Mouse (Mus musculus) limb, embryonic 12.5 days (tissue): ENCODE measurements around the gene Ttc34. TPM values are rescaled to one million over a fixed set of nuclear protein-coding genes. Genes with fewer than 3 reads are reported as not detected.

Source experiments
- ATAC-seq: fragments of 200-750 bp; cut with Nextera tagmentation; 2 replicates; pipeline ENCODE4 v1.8.0; 2017; ENCODE audit warnings: low read depth, moderate TSS enrichment; ENCODE audit not compliant: insufficient number of reproducible peaks, insufficient read depth, low FRiP score, low TSS enrichment
- H3K27ac ChIP-seq: fragments of 300-500 bp; sonication (generic); 2 replicates; pipeline ENCODE4 v1.5.1; 2016; ENCODE audit warnings: mild to moderate bottlenecking, moderate library complexity
- H3K27me3 ChIP-seq: fragments of 300-500 bp; sonication (generic); 2 replicates; pipeline ENCODE4 v1.6.1; 2016; ENCODE audit warnings: mild to moderate bottlenecking, moderate library complexity
- H3K36me3 ChIP-seq: fragments of 300-500 bp; sonication (generic); 2 replicates; pipeline ENCODE4 v1.6.1; 2016; ENCODE audit warnings: mild to moderate bottlenecking, moderate library complexity
- H3K4me1 ChIP-seq: fragments of 300-500 bp; sonication (generic); replicated peaks from 2 replicates; pipeline ENCODE4 v1.6.1; 2016
- H3K4me2 ChIP-seq: fragments of 300-500 bp; sonication (generic); 2 replicates; pipeline ENCODE4 v1.6.1; 2016; ENCODE audit warnings: mild to moderate bottlenecking, moderate library complexity
- H3K4me3 ChIP-seq: fragments of 300-500 bp; sonication (generic); replicated peaks from 2 replicates; pipeline ENCODE4 v1.5.1; 2016; ENCODE audit warnings: mild to moderate bottlenecking
- H3K9ac ChIP-seq: fragments of 300-500 bp; sonication (generic); replicated peaks from 2 replicates; pipeline ENCODE4 v1.6.1; 2016; ENCODE audit warnings: mild to moderate bottlenecking, moderate library complexity
- H3K9me3 ChIP-seq: fragments of 300-500 bp; sonication (generic); 2 replicates; pipeline ENCODE4 v1.6.1; 2016; ENCODE audit warnings: mild to moderate bottlenecking, moderate library complexity
- WGBS: fragments of 180-500 bp; shearing (Covaris S2); methylation state at CpG from one replicate; pipeline ENCODE4 v1.1.7; 2016; 5-methylcytosine and 5-hydroxymethylcytosine counted together
- polyA plus RNA-seq: library from polyadenylated mRNA; unstranded; fragments of >200 nt; fragmentation: Nextera tagmentation; extraction: Ambion mirVana; gene quantifications from 2 replicates; pipeline ENCODE4 v1.2.1, GENCODE M21; 2016

Ttc34 gene
- polyA plus RNA-seq: 0.23 and 0.54 TPM in 2 replicates

GRCm38 (mm10) chr4:154837170-154837569, at the start of gene Ttc34:
Ttc34 (plus strand) TSS chr4:154837459.
- 74% methylated on average over 2 of the region's 2 CpGs for WGBS
- peak; percentile 26; the same call in 1 of the 2 replicates for ATAC-seq
- Histone ChIP-seq H3K27me3 (peaks cover 11% of the 10 kb centered on the region), H3K9me3 (no peaks in the 10 kb centered on the region), H3K4me3 (no peak within 1 kb of the TSS), H3K36me3 (no peaks in the 10 kb centered on the region), H3K9ac (no peak within 1 kb of the TSS), H3K27ac (no peak within 1 kb of the TSS), H3K4me1 (peaks cover 19% of the 10 kb centered on the region), H3K4me2 (no peak within 1 kb of the TSS)

- Histone ChIP-seq H3K9me3 (no peaks in the 10 kb centered on the region), H3K36me3 (no peaks in the 10 kb centered on the region), H3K27me3 (peaks cover 18% of the 10 kb centered on the region; the same call in 1 of the 2 replicates), H3K9ac (0 out of 2 replicates have a peak overlapping the region, but pooled peaks have one; percentile 18), H3K4me1 (peaks cover 55% of the 10 kb centered on the region), H3K27ac (0 out of 2 replicates have a peak overlapping the region, but pooled peaks have one; percentile 31), H3K4me2 (no peak overlapping the region), H3K4me3 (no peak overlapping the region)
- ATAC-seq: no peak
- WGBS: 73% methylated on average over 13 of the region's 13 CpGs
Observed at GRCm38 (mm10) chr4:154787960-154788702, 49.1 kb upstream of the Ttc34 start.

GRCm38 (mm10) chr4:154791894-154792293, 45.4 kb upstream of the Ttc34 start:
- Histone ChIP-seq H3K9me3 (no peaks in the 10 kb centered on the region), H3K4me2 (no peak overlapping the region), H3K27ac (no peak overlapping the region), H3K4me3 (no peak overlapping the region), H3K27me3 (peaks cover 18% of the 10 kb centered on the region; the same call in 1 of the 2 replicates), H3K4me1 (peaks cover 39% of the 10 kb centered on the region), H3K9ac (no peak overlapping the region), H3K36me3 (no peaks in the 10 kb centered on the region)
- no peak for ATAC-seq
- 89% methylated on average over 7 of the region's 7 CpGs for WGBS

GRCm38 (mm10) chr4:154793499-154793898, 43.8 kb upstream of the Ttc34 start:
- no peak overlapping the region for H3K4me2 ChIP-seq
- no peak overlapping the region for H3K27ac ChIP-seq
- H3K4me1 ChIP-seq: peaks cover 23% of the 10 kb centered on the region
- H3K36me3 ChIP-seq: no peaks in the 10 kb centered on the region
- 53% methylated on average over 7 of the region's 7 CpGs for WGBS
- H3K9ac ChIP-seq: no peak overlapping the region
- H3K9me3 ChIP-seq: no peaks in the 10 kb centered on the region
- peaks cover 14% of the 10 kb centered on the region; the same call in 1 of the 2 replicates for H3K27me3 ChIP-seq
- H3K4me3 ChIP-seq: no peak overlapping the region
- ATAC-seq: no peak

- H3K4me1 ChIP-seq: peaks cover 33% of the 10 kb centered on the region
- peaks cover 26% of the 10 kb centered on the region for H3K27me3 ChIP-seq
- no peaks in the 10 kb centered on the region for H3K36me3 ChIP-seq
- ATAC-seq: no peak
- H3K4me3 ChIP-seq: no peak overlapping the region
- H3K9ac ChIP-seq: no peak overlapping the region
- no peaks in the 10 kb centered on the region for H3K9me3 ChIP-seq
- no peak overlapping the region for H3K4me2 ChIP-seq
- 4% methylated on average over 4 of the region's 4 CpGs for WGBS
- no peak overlapping the region for H3K27ac ChIP-seq
Observed at GRCm38 (mm10) chr4:154797834-154798233, 39.4 kb upstream of the Ttc34 start.

- no peak for ATAC-seq
- 19% methylated on average over 5 of the region's 5 CpGs for WGBS
- Histone ChIP-seq H3K36me3 (no peaks in the 10 kb centered on the region), H3K4me3 (no peak overlapping the region), H3K4me2 (no peak overlapping the region), H3K9me3 (no peaks in the 10 kb centered on the region), H3K4me1 (peaks cover 27% of the 10 kb centered on the region), H3K27ac (no peak overlapping the region), H3K27me3 (peaks cover 29% of the 10 kb centered on the region), H3K9ac (no peak overlapping the region)
Observed at GRCm38 (mm10) chr4:154800543-154800942, 36.7 kb upstream of the Ttc34 start.

GRCm38 (mm10) chr4:154802210-154802609, 35.0 kb upstream of the Ttc34 start:
- H3K9me3 ChIP-seq: no peaks in the 10 kb centered on the region
- peak overlapping the region; percentile 44 for H3K4me2 ChIP-seq
- 1% methylated on average over 26 of the region's 26 CpGs for WGBS
- peak overlapping the region; percentile 1 for H3K4me3 ChIP-seq
- H3K4me1 ChIP-seq: peaks cover 27% of the 10 kb centered on the region
- no peaks in the 10 kb centered on the region for H3K36me3 ChIP-seq
- H3K27ac ChIP-seq: peak overlapping the region; percentile 77
- ATAC-seq: no peak
- peaks cover 36% of the 10 kb centered on the region for H3K27me3 ChIP-seq
- peak overlapping the region; percentile 37; the same call in 1 of the 2 replicates for H3K9ac ChIP-seq

- Histone ChIP-seq H3K4me3 (no peak overlapping the region), H3K36me3 (no peaks in the 10 kb centered on the region), H3K27me3 (peaks cover 7% of the 10 kb centered on the region), H3K4me1 (peaks cover 14% of the 10 kb centered on the region), H3K4me2 (no peak overlapping the region), H3K9me3 (no peaks in the 10 kb centered on the region), H3K27ac (no peak overlapping the region), H3K9ac (no peak overlapping the region)
- ATAC-seq: peak; percentile 35; the same call in 1 of the 2 replicates
- WGBS: 31% methylated on average over 6 of the region's 6 CpGs
Observed at GRCm38 (mm10) chr4:154825662-154826061, 11.6 kb upstream of the Ttc34 start.

GRCm38 (mm10) chr4:154826224-154826623, 11.0 kb upstream of the Ttc34 start:
- no peak overlapping the region for H3K9ac ChIP-seq
- H3K9me3 ChIP-seq: no peaks in the 10 kb centered on the region
- H3K4me2 ChIP-seq: no peak overlapping the region
- no peak overlapping the region for H3K27ac ChIP-seq
- ATAC-seq: peak; percentile 20; the same call in 1 of the 2 replicates
- peaks cover 14% of the 10 kb centered on the region for H3K4me1 ChIP-seq
- 42% methylated on average over 7 of the region's 7 CpGs for WGBS
- H3K4me3 ChIP-seq: no peak overlapping the region
- H3K36me3 ChIP-seq: no peaks in the 10 kb centered on the region
- H3K27me3 ChIP-seq: peaks cover 7% of the 10 kb centered on the region

- Histone ChIP-seq H3K27me3 (peaks cover 11% of the 10 kb centered on the region), H3K4me2 (no peak overlapping the region), H3K9me3 (no peaks in the 10 kb centered on the region), H3K4me1 (peaks cover 14% of the 10 kb centered on the region), H3K4me3 (no peak overlapping the region), H3K36me3 (no peaks in the 10 kb centered on the region), H3K9ac (no peak overlapping the region), H3K27ac (no peak overlapping the region)
- 86% methylated on average over 7 of the region's 7 CpGs for WGBS
- ATAC-seq: no peak
Observed at GRCm38 (mm10) chr4:154827181-154827580, 10.1 kb upstream of the Ttc34 start.

- ATAC-seq: no peak
- 32% methylated on average over 10 of the region's 10 CpGs for WGBS
- no peaks in the 10 kb centered on the region for H3K9me3 ChIP-seq
- peaks cover 14% of the 10 kb centered on the region for H3K4me1 ChIP-seq
- no peak overlapping the region for H3K4me2 ChIP-seq
- H3K27me3 ChIP-seq: peaks cover 11% of the 10 kb centered on the region
- H3K9ac ChIP-seq: no peak overlapping the region
- 0 out of 2 replicates have a peak overlapping the region, but pooled peaks have one; percentile 25 for H3K27ac ChIP-seq
- no peak overlapping the region for H3K4me3 ChIP-seq
- H3K36me3 ChIP-seq: no peaks in the 10 kb centered on the region
Observed at GRCm38 (mm10) chr4:154827861-154828610, 9.2 kb upstream of the Ttc34 start.
